Mouse (Mus musculus): ENCODE results near the gene Rassf2.

The Rassf2 gene

DNA sequence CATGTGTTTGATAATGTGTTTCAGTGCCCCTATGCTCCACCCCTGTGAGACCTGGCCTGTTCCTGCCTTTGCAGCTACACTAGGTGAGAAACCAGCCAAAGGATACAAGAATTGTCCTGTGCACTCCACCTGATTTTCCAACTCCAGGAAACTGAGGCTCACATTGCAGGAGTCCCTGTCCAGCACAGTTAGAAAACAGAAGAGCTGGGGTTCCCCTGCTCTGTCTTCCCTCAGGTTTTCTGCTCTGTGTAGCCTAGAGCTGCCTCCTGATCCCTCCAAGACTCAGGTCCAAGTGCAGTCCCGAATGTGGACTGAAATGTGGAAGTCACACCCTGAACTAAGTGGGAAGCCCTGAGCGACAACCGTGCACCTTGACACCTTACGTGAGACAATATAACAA lies 76.3 kb downstream of the Rassf2 start:
- no peak for DNase-seq (ENCODE audit: low spot score)

DNA sequence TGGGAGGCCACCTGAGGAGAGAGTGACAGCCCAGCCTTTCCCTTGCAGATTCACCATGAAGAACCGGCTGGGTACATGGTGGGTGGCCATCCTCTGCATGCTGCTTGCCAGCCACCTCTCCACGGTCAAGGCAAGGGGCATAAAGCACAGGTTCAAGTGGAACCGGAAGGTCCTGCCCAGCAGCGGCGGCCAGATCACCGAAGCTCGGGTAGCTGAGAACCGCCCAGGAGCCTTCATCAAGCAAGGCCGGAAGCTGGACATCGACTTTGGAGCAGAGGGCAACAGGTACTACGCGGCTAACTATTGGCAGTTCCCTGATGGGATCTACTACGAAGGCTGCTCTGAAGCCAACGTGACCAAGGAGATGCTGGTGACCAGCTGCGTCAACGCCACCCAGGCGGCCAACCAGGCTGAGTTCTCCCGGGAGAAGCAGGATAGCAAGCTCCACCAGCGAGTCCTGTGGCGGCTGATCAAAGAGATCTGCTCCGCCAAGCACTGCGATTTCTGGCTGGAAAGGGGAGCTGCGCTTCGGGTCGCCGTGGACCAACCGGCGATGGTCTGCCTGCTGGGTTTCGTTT lies 77.0 kb downstream of the Rassf2 start:
- DNase-seq (ENCODE audit: low spot score): no peak

DNA sequence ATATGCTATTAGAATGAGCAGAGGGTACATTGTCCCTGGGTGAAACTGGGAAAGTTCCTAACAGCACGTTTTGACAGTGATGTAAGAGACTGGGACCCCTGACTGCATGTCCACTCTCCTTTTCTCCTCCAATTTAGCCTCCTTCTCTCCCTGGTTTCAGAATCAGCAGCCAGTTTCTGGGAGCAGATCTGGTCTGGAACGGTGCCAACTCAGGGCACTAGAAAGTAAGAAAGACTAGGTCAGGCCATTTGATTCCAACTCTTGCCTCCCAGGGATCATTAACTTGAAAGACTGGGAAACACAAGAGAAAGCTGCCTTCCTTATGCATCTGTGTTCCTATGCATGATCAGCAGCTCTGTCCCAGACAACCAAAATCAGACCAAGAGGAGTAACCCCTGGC lies 77.6 kb downstream of the Rassf2 start:
- DNase-seq (ENCODE audit: low spot score): no peak

DNA sequence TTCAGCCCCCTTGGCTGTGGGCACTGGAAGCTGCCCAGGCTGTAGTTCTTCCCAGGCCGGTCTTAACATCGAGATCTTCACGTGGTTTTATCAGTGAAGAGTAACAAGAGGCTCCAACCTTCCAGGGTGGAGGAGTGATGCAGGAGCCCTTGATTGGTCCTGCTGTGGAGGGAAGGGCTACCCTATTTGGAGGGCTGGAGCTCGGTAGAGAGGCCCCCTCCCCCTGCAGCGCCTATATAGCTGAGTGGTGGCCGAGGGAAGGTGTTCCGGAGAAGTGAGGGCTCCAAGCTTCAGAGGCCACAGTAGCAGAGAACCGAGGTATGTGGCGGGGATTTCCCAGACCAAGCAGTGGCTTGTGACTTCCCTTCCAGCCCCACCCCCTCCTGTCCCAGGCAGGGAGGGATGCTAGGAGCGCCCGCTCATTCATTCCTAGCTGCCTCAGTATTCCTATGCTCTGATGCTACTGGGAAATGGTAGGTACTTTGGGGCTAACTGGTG lies 79.4 kb downstream of the Rassf2 start, which contains the start of gene Prnd:
TSS of gene Prnd (plus strand) at position 264 of the 498 bp plus-strand sequence.
- peak; percentile 1 for DNase-seq (ENCODE audit: low spot score)

DNA sequence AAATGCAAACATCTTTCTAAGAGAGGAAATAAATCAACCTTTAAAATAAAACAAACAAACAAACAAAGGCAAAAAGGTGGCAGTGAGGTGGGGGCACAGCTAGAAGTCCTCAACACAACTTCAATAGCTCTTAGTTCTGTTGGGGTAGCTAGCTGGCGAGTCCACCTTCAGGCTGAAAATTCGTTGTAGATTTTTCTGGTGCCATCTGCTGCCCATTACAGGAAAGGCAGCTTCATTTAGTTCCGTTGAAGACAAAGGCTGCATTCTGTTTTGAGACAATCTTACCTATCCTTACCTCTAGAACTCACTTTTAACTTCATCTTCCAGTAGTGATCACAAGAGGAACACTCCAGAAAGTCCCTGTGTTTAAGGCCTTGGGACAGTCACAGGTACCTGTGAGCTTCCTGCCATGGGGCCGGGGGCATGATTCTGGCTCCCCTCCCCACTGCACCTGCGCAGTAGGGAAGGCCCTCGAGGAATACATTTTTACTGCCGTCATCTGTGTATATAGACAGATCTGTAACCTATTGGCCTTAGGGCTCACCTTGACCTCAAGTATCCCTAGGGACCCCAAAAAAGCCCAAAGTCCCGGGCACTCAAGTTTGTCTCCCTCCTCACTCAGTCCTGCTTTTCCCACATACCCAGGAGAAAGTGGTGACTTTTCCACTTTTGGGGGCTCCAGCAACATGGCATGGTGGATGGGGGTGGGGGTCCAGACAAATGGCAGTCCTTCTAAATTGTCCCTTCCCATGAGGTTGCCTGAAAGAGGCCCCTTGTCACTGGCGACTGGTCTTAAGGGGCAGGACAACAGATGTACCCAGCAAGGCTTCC lies 80.1 kb downstream of the Rassf2 start:
- DNase-seq (ENCODE audit: low spot score): peak; percentile 38

DNA sequence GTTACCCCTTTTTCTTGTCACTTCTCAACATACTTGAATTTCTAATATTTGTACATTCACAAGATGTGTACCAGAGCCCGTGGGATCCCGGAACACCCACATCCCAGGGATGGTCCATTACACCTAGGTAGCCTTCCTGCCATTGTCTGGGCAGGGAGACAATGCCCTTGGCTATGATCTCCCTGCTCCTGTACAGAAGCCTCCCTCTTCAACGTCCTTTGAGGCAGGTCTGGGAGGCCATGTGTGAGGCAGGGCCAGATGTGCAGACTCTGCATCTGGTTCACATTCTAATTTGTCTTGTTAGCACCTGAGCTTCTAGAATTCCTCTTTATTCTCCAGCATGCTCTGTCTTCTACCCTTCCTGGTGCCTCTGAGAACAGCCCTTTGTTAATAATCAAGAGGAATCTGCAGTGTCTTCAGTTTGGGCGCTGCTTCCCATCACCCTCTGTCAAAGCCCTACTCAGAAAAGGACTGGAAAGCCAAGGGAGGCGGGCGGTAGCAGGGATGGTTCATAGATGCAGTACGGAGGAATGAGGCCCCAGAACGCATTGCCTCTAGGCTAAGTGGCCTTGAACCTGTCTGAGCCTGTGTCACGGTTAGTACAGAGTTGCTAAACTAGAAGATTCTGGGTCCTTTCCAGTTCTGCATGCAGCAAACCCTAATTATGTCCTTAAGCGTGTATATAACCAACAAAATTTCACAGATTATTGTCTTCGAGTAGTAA lies 81.0 kb downstream of the Rassf2 start:
- DNase-seq (ENCODE audit: low spot score): peak; percentile 1

DNA sequence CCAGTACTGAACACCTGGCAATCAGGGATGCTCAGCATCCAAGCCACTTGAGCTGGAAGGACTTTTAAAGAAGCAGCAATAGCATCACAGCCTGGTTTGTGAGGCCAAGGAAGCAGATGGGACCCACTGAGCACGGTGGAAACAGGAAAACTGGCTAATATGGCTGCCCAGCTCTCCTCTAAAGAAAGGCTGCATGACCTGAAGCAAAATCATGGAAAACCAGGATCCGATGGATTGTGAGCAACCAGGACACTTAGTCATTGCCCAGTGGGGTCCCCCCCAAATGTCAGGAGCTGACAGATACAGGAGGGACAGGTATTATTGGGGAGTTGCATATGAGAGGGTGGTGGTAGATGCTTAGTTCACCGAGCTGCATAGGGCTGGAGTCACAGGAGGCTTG lies 81.9 kb downstream of the Rassf2 start:
- peak; percentile 0 for DNase-seq (ENCODE audit: low spot score)

DNA sequence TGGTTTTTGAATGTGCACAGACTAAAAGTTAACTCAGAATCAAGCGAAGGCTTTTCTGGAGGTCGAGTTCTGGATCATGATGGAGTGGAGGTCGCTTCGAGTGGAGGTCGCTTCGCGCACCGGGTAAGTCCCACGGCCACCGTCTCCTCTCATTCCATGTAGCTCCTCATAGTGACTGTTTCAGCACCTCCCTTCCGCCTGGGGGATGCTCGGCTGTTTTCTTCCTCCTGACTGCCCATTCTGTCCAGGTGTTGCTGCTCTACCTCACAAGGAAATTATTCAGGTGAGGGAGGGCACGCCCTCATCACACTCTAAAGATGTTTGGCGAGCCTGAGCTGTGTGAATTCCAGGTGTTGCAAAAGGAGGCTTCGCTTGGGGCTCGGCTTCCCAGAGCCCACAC lies 83.7 kb downstream of the Rassf2 start:
- peak; percentile 1 for DNase-seq (ENCODE audit: low spot score)

DNA sequence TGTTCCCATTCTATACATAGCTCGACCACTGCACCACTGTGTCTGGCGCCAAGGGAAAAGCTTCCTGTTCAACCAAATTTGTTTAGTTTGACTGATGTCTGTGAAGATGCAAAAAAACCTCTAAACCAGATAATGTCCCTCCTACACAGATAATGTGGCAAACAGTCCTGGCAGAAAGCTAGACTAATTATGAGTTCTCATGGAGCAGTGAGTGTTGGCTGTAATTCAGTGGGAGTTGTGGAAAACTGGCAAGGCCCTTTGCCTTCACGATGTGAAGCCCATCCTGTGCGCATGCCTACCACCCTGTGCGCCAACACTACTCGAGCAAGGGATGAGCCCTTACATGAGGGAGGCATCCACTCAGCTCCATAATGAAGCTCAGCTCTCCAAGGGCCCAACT lies 84.3 kb downstream of the Rassf2 start:
- DNase-seq (ENCODE audit: low spot score): peak; percentile 1

DNA sequence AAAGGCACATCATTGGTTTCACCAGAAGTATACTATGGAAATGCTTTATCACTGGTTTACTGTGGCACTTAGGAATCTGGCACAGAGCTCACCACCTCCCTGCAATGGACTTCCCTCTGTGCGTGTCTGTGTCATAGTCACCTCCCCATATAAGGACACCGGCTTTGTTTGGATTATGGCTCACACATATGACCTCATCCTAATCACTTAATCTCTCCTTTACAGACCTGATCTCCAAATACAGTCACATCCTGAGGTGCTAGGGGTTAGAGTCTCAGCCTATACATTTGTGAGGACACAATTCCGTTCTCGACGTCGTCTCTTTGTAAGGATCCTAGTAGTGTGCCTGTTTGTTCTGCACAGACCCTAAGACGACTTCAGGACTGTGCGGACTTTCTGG lies 84.8 kb downstream of the Rassf2 start:
- peak; percentile 2 for DNase-seq (ENCODE audit: low spot score)

DNA sequence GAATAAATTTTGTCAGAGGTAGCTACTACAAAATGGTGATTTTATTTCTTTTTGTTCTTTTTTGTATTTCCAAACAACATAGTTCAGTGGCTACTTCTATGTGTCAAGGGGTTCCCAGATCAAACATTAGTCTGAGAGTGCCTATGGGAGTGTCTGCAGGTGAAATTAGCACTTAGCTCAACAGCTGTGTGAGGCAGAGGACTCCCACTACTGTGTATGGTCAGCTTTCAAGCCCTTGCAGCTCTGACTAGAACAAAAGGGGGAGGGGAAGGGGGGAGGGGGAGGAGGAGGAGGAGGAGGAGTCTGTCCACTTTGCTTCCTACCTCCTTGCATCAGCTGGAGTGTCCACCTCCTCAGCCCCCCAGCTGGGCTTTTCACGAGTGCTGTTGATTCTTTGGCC lies 85.7 kb downstream of the Rassf2 start:
- peak; percentile 1 for DNase-seq (ENCODE audit: low spot score)

DNA sequence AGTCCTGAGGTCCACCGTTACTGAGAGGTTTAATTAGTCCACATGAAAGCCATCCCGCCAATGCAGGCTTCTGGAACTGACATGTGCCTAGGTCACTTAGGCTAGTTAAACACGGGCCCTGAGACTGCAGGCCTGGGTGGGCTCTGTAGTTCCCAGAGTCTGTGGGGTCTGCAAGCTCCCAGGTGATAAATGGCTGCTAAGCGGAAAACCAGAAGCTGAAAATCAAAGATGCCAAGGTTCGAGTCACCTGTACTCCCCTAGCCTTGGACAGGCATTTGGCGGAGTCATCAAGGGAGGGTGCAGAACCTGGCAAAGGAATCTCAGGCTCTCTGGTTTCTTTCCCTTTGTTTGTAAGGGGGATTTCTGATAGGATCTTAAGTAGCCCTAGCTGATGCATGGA lies 88.6 kb downstream of the Rassf2 start:
- DNase-seq (ENCODE audit: low spot score): no peak

DNA sequence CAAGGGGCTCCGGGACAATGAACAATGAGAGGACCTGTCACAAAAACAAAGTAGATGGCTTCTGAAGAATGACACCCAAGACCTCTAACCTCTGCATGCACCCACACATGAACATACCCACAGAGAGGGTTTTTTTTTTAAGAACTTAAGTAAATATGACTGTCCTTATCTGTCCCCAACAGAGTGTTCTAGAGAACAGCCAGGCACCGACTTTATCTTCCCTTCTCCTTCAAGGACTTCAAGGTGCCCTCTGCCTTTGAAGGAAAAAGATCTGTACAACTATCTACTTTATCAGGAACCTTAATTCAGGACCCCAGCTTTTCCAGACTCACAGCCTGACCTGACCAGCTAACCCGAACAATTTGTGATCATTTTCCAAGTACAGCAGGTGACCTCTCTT lies 89.6 kb downstream of the Rassf2 start:
- no peak for DNase-seq (ENCODE audit: low spot score)

Measured in urinary bladder, postnatal 25 days (tissue).